Mouse (Mus musculus): ENCODE data around the gene Adamts1.

The Adamts1 gene

GRCm38 (mm10) chr16:85802954-85803353, at the start of gene Adamts1:
Adamts1 (minus strand) TSS chr16:85803113.
- no peak for DNase-seq (ENCODE audit: low read depth, low spot score)

- no peak for DNase-seq (ENCODE audit: low read depth, low spot score)
Observed at GRCm38 (mm10) chr16:85827066-85827465, 24.2 kb upstream of the Adamts1 start.

GRCm38 (mm10) chr16:85822330-85822916, 19.5 kb upstream of the Adamts1 start:
- no peak for DNase-seq (ENCODE audit: low read depth, low spot score)

GRCm38 (mm10) chr16:85819808-85820458, 17.0 kb upstream of the Adamts1 start:
- no peak for DNase-seq (ENCODE audit: low read depth, low spot score)

GRCm38 (mm10) chr16:85814116-85814515, 11.2 kb upstream of the Adamts1 start:
- no peak for DNase-seq (ENCODE audit: low read depth, low spot score)

- no peak for DNase-seq (ENCODE audit: low read depth, low spot score)
Observed at GRCm38 (mm10) chr16:85807626-85808025, 4.7 kb upstream of the Adamts1 start.

GRCm38 (mm10) chr16:85807072-85807471, 4.2 kb upstream of the Adamts1 start:
- no peak for DNase-seq (ENCODE audit: low read depth, low spot score)

- no peak for DNase-seq (ENCODE audit: low read depth, low spot score)
Observed at GRCm38 (mm10) chr16:85805581-85805980, 2.7 kb upstream of the Adamts1 start.

GRCm38 (mm10) chr16:85803613-85804551, 969 bp upstream of the Adamts1 start:
- no peak for DNase-seq (ENCODE audit: low read depth, low spot score)

GRCm38 (mm10) chr16:85801971-85802811, 722 bp downstream of the Adamts1 start:
- DNase-seq (ENCODE audit: low read depth, low spot score): no peak

- DNase-seq (ENCODE audit: low read depth, low spot score): peak; percentile 78
Observed at GRCm38 (mm10) chr16:85801252-85801651, 1.7 kb downstream of the Adamts1 start.

GRCm38 (mm10) chr16:85800691-85801090, 2.2 kb downstream of the Adamts1 start:
- DNase-seq (ENCODE audit: low read depth, low spot score): peak; percentile 68

GRCm38 (mm10) chr16:85799971-85800370, 2.9 kb downstream of the Adamts1 start:
- DNase-seq (ENCODE audit: low read depth, low spot score): no peak

GRCm38 (mm10) chr16:85798334-85798733, 4.6 kb downstream of the Adamts1 start:
- DNase-seq (ENCODE audit: low read depth, low spot score): no peak

GRCm38 (mm10) chr16:85797161-85797560, 5.8 kb downstream of the Adamts1 start:
- DNase-seq (ENCODE audit: low read depth, low spot score): no peak

- no peak for DNase-seq (ENCODE audit: low read depth, low spot score)
Observed at GRCm38 (mm10) chr16:85795731-85796130, 7.2 kb downstream of the Adamts1 start.

- no peak for DNase-seq (ENCODE audit: low read depth, low spot score)
Observed at GRCm38 (mm10) chr16:85793166-85793830, 9.6 kb downstream of the Adamts1 start.

- no peak for DNase-seq (ENCODE audit: low read depth, low spot score)
Observed at GRCm38 (mm10) chr16:85781076-85781475, 21.8 kb downstream of the Adamts1 start.

GRCm38 (mm10) chr16:85779775-85780174, 23.1 kb downstream of the Adamts1 start:
- DNase-seq (ENCODE audit: low read depth, low spot score): no peak

- no peak for DNase-seq (ENCODE audit: low read depth, low spot score)
Observed at GRCm38 (mm10) chr16:85772272-85772671, 30.6 kb downstream of the Adamts1 start.

GRCm38 (mm10) chr16:85767341-85767740, 35.6 kb downstream of the Adamts1 start:
- DNase-seq (ENCODE audit: low read depth, low spot score): no peak
